Mouse (Mus musculus) heart, embryonic 10.5 days (tissue): ENCODE data around the gene Mrps16. TPM values are rescaled to one million over a fixed set of nuclear protein-coding genes. Genes with fewer than 3 reads are reported as not detected.
A peak's percentile ranks its signal among the peaks of the same experiment; 100 is the strongest.

Source experiments
- DNase-seq: peaks from one replicate; pipeline ENCODE4 v3.0.0-alpha.2; 2017; ENCODE audit warnings: low spot score
- H3K27ac ChIP-seq: fragments of 300-500 bp; sonication (generic); 2 replicates; pipeline ENCODE4 v1.5.1; 2016; ENCODE audit warnings: mild to moderate bottlenecking
- H3K27me3 ChIP-seq: fragments of 300-500 bp; sonication (generic); 2 replicates; pipeline ENCODE4 v1.6.1; 2016; ENCODE audit warnings: mild to moderate bottlenecking; ENCODE audit not compliant: poor library complexity, insufficient read depth, severe bottlenecking
- H3K36me3 ChIP-seq: fragments of 300-500 bp; sonication (generic); 2 replicates; pipeline ENCODE4 v1.6.1; 2016; ENCODE audit warnings: mild to moderate bottlenecking, moderate library complexity
- H3K4me1 ChIP-seq: fragments of 300-500 bp; sonication (generic); 2 replicates; pipeline ENCODE4 v1.6.1; 2016; ENCODE audit warnings: mild to moderate bottlenecking
- H3K4me3 ChIP-seq: fragments of 300-500 bp; sonication (generic); 2 replicates; pipeline ENCODE4 v1.5.1; 2016; ENCODE audit warnings: mild to moderate bottlenecking, moderate library complexity
- H3K9me3 ChIP-seq: fragments of 300-500 bp; sonication (generic); 2 replicates; pipeline ENCODE4 v1.6.1; 2016; ENCODE audit warnings: mild to moderate bottlenecking, moderate library complexity
- WGBS: fragments of 180-500 bp; shearing (Covaris S2); methylation state at CpG from one replicate; pipeline ENCODE4 v1.1.7; 2016; 5-methylcytosine and 5-hydroxymethylcytosine counted together
- polyA plus RNA-seq: library from polyadenylated mRNA; unstranded; fragments of >200 nt; fragmentation: Nextera tagmentation; extraction: Ambion mirVana; gene quantifications from 2 replicates; pipeline ENCODE4 v1.2.1, GENCODE M21; 2016

Mrps16 gene
- polyA plus RNA-seq, 1 experiment from 2014 or later, result 108 TPM

DNA sequence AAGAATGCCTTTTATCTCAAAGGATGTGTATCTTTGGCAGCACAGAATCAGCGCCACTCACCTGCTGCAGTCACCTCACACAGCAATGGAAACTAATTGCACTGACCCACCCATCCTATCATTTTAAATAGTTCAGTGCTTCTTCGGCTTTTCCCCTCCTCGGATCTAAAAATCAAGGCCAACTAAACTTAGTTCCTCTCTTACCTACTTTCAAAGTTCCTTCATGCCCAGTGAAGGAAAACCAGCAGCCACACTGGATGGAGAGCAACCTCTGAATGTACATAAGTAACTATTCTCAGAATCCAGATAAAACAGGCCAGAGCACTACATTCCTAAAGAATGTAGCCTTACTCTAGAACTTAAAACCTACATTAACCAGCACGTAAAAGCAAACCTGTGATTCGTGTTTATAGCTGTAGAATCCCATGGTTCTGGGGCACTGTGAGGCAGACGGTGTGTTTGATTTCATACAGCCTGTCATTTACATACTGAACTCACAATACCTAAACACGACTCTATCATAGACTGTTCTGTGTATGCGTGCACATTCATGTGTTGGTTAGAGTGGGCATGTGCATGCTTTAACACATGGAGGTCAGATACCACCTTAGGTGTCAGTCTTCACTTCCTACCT lies 3.9 kb downstream of the Mrps16 start:
- H3K36me3 ChIP-seq, result peaks cover 49% of the 10 kb centered on the region
- no peak for DNase-seq
- H3K27ac ChIP-seq, result peak overlapping the region; percentile 93; the same call in 1 of the 2 replicates
- WGBS, result 84% methylated on average over 8 of the region's 8 CpGs
- H3K4me1 ChIP-seq, result peaks cover 38% of the 10 kb centered on the region
- peak overlapping the region; percentile 82; the same call in 1 of the 2 replicates for H3K4me3 ChIP-seq
- H3K27me3 ChIP-seq, result no peaks in the 10 kb centered on the region
- H3K9me3 ChIP-seq, result no peaks in the 10 kb centered on the region

DNA sequence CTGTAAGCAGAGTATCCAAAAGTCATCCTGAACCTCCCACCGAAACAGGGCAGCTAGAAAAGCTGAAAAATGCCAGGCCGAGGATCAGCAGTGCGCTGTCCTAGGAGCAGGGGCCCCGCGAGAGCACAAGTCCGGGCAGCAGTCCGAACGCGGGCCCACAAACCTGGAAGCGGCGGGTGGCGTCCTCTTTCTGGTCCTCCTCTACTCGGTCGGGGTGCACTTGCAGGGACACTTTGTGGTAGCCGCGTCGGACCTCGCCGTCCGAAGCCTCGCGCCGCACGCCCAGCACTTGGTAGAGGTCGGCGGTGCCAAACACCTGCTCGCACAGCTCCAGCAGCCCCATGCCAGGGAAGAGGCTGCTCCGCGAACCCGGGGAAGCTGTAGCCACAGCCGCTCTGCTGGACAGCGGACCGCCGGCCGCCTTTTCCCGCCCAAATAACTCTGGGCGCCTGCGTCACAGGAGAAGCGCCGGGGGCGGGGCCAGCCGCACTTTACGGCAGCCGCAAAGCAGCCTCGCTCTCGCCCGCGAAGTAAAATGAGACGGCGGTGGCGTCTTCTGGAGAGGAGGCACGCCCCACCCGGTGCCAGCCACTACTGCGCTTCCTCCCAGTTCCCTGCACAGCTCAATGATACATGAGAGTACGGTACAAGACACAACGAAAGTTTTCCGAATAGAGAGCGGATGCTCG lies 4.8 kb downstream of the Mrps16 start, which contains the start of gene Dnajc9:
TSS of gene Dnajc9 (minus strand) at position 470 of the 689 bp plus-strand sequence.
- peak; percentile 97 for DNase-seq
- no peaks in the 10 kb centered on the region for H3K9me3 ChIP-seq
- H3K27me3 ChIP-seq, result no peaks in the 10 kb centered on the region
- peaks cover 57% of the 10 kb centered on the region for H3K36me3 ChIP-seq
- H3K27ac ChIP-seq, result peak within 1 kb of the TSS; percentile 93
- H3K4me3 ChIP-seq, result peak within 1 kb of the TSS; percentile 82
- under 1% methylated on average over 59 of the region's 59 CpGs for WGBS
- H3K4me1 ChIP-seq, result peaks cover 34% of the 10 kb centered on the region

DNA sequence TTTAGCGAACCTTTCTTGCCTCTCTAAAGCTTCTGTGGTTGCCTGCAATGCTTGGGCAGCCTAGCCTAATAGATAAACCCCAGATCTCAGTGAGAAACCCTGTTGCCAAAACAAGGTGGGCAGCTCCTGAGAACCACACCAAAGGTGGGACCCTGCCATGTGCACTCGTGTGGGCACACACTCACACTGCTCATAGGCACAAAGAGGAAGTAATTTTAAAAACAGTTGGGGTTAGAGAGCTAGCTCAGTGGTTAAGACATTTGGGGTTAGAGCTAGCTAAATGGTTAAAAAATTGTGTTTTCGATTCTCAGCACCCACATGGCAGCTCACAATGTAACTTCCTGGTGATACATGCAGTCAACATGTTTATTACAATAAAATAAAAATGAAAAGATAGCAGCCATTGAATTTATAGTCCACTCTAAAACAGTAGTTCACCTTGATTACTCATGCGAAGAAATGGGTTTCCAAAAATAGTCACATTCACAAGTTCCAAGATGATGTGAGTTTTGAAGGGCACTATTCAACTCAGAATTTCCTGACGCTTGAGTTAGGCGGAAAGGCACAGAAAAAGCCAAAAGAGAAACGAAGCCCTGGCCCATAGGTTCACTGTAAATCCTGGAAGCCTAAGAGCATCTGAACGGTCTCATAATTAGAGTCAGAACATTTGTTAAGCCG lies 13.5 kb downstream of the Mrps16 start:
- Histone ChIP-seq H3K36me3 (peaks cover 52% of the 10 kb centered on the region), H3K4me3 (no peak overlapping the region), H3K27me3 (no peaks in the 10 kb centered on the region), H3K4me1 (peaks cover 11% of the 10 kb centered on the region), H3K27ac (no peak overlapping the region), H3K9me3 (no peaks in the 10 kb centered on the region)
- DNase-seq, result no peak
- 89% methylated on average over 9 of the region's 9 CpGs for WGBS

DNA sequence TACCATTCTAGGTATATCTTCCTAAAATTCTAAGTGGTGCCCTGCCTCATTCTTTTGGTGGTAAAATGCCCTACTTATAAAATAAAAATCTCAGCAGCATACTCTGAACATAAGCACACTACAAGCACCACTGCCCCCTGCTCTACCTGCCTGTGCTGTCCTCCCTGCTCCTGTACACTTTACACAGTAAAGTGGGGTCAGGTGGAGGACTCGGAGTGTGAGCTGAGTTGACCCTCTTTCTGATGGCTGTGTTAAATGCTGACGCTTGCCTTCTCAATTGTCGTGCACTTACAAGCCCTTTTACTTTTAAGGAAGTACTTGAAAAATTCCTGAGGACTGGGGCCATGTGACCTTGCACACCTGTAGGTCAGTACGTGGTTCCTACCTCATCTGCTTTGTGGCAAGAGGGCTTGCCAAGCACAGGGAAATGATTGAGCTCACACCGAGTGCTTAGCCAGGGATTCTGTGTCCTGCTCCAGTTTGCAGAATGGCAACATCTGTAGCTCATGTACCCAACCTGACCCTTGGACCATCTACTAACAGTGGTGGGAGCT lies 14.3 kb downstream of the Mrps16 start:
- no peak overlapping the region for H3K4me3 ChIP-seq
- no peaks in the 10 kb centered on the region for H3K27me3 ChIP-seq
- no peak for DNase-seq
- peaks cover 11% of the 10 kb centered on the region for H3K4me1 ChIP-seq
- 82% methylated on average over 5 of the region's 5 CpGs for WGBS
- no peak overlapping the region for H3K27ac ChIP-seq
- H3K9me3 ChIP-seq, result no peaks in the 10 kb centered on the region
- peaks cover 48% of the 10 kb centered on the region for H3K36me3 ChIP-seq

DNA sequence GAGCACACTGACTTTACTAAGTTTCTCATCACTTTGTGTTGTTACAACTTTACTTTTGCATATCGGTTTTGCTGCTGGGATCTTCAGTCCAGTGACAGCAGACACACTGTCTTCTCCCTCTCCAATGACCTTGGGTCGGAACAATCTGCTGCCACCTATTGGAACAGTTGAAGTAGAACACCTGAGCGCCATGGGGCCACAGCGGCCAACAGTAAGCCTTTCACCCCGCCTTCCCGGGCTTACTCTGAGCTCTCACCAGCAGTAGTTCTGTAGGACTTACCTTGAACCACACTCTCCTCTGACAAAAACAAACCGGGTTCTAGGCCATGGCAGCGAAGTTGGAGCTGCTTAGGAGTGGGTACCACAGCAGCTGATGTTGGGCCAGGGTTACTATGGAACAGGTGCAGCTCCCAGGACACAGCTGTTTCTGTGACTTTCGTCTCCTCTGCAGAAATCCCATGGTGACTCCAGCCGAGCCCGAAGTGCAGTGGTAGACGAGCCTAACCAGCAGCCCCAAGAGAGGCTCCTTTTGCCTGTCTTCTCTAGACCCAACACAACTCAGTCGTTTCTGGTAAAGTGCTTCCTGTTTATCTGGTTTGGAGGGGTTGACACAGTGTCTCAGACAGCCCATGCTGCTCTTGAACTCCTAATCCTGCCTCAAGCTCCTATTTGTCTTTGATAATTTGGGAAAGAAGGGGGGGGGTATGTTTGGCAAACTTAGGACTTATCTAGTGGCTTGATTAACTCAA lies 14.9 kb downstream of the Mrps16 start:
- H3K9me3 ChIP-seq, result no peaks in the 10 kb centered on the region
- peaks cover 48% of the 10 kb centered on the region for H3K36me3 ChIP-seq
- DNase-seq, result peak; percentile 87

DNA sequence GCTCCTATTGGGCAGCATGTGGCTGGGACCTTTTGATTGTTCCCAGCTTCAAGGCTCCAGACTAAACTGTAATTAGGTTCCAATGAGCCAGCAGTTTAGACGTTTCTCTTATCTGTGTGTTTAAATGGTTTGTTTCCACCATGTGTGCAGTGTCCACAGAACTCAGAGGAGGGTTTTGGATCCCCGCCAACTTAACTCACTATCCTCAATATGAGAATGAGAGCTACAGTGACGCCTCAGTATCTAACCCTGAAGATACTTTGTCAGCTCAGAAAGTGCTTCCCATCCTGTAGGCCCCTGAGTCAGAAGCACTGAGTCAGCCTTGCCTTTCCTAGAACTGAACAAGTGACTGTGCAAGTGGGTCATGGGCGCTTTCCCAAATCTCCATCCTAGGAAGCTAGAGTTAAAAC lies 16.3 kb downstream of the Mrps16 start:
- Histone ChIP-seq H3K9me3 (no peaks in the 10 kb centered on the region), H3K27ac (no peak overlapping the region), H3K4me3 (no peak overlapping the region), H3K36me3 (peaks cover 43% of the 10 kb centered on the region), H3K27me3 (no peaks in the 10 kb centered on the region), H3K4me1 (peaks cover 11% of the 10 kb centered on the region)
- DNase-seq, result no peak
- WGBS, result 57% methylated on average over 4 of the region's 4 CpGs

More for the DNA sequence above, 14.9 kb downstream of the Mrps16 start:
- Histone ChIP-seq H3K27me3 (no peaks in the 10 kb centered on the region), H3K4me1 (peaks cover 11% of the 10 kb centered on the region), H3K4me3 (no peak overlapping the region), H3K27ac (peak overlapping the region; percentile 3; the same call in 1 of the 2 replicates)
- WGBS, result 33% methylated on average over 13 of the region's 13 CpGs

DNA sequence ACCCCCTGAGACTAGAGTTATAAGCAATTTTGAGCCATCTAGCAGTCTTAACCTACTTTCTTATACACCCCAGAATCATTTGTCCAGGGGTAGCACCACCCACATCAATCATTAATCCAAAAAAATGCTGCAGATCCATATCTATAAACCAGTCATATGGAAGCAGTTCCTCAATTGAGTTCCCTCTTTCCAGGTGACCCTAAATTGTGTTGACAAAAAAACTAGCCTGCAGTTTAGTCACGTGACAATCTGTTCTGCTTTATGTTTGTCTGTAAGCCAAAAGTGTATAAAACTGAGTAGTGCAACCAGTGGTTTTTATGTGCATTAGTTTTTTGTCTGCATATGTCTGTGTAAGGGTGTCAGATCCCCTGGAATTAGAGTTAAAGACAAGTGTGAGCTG lies 21.6 kb downstream of the Mrps16 start:
- Histone ChIP-seq H3K27me3 (no peaks in the 10 kb centered on the region), H3K4me3 (no peak overlapping the region), H3K36me3 (peaks cover 44% of the 10 kb centered on the region), H3K9me3 (no peaks in the 10 kb centered on the region), H3K27ac (no peak overlapping the region), H3K4me1 (no peaks in the 10 kb centered on the region)
- WGBS, result 87% methylated on average over 1 of the region's 1 CpGs
- no peak for DNase-seq

DNA sequence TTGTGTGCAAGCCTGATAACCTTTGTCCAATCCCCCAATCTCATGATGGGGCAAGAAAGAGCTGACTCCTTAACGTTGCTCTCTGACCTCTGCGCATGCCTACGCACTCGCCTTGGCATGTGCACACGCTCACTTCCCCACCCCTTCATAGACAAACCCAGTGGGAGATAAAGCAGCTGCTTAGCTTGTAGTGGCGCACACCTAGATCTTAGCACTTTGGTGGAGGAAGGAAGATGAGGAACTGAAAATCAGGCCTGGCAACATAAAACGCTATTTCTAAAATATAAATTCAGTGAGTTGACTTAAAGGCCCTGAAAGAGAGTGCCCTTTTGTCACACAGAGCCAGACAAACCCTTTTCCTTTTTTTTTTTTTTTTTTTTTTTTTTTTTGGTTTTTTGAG lies 22.6 kb downstream of the Mrps16 start:
- no peak overlapping the region for H3K4me3 ChIP-seq
- no peaks in the 10 kb centered on the region for H3K27me3 ChIP-seq
- 86% methylated on average over 7 of the region's 7 CpGs for WGBS
- no peaks in the 10 kb centered on the region for H3K4me1 ChIP-seq
- H3K36me3 ChIP-seq, result peaks cover 44% of the 10 kb centered on the region
- DNase-seq, result no peak
- no peak overlapping the region for H3K27ac ChIP-seq
- no peaks in the 10 kb centered on the region for H3K9me3 ChIP-seq

DNA sequence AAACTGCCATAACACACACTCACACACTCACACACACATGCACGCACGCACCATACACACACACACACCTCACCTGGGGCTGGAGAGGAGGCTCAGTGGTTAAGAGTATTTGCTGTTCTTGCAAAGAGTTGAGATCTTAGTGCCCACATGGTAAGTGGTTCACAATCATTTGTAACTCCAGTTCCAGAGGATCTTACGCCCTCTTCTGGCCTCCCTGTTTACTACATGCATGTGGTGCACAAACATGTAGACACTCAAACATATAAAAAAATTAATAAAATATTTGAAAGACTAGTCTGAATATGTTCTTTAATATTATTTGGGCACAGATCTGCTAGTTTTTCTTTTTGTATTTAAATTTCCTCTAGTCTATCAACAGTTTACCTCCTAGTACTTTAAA lies 25.2 kb downstream of the Mrps16 start:
- H3K9me3 ChIP-seq, result no peaks in the 10 kb centered on the region
- DNase-seq, result no peak
- no peak overlapping the region for H3K27ac ChIP-seq
- H3K4me1 ChIP-seq, result no peaks in the 10 kb centered on the region
- peaks cover 50% of the 10 kb centered on the region for H3K36me3 ChIP-seq
- H3K27me3 ChIP-seq, result no peaks in the 10 kb centered on the region
- WGBS, result 86% methylated on average over 3 of the region's 3 CpGs
- H3K4me3 ChIP-seq, result no peak overlapping the region

DNA sequence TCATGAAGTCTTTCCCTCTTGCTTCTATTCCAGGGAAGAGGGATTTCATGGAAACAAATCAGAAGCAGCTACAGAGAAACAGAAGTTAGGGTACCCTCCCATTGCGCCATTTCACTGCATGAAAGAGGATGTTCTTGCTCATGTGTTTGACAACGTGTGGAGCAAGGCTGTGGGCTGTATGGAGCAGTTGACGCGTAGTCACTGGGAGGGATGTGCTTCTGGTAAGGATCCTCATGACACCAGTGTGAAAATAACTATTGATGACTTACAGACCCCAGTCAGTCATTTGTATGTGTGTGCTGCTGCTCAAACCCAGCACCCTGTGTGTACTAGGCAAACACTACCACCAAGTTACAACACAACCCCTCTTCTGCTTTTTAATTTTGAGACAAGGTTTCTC lies 30.2 kb downstream of the Mrps16 start:
- no peak for DNase-seq
- H3K36me3 ChIP-seq, result peaks cover 82% of the 10 kb centered on the region
- 90% methylated on average over 4 of the region's 4 CpGs for WGBS
- no peak overlapping the region for H3K27ac ChIP-seq
- H3K4me3 ChIP-seq, result no peak overlapping the region
- H3K9me3 ChIP-seq, result no peaks in the 10 kb centered on the region
- no peaks in the 10 kb centered on the region for H3K4me1 ChIP-seq
- no peaks in the 10 kb centered on the region for H3K27me3 ChIP-seq

DNA sequence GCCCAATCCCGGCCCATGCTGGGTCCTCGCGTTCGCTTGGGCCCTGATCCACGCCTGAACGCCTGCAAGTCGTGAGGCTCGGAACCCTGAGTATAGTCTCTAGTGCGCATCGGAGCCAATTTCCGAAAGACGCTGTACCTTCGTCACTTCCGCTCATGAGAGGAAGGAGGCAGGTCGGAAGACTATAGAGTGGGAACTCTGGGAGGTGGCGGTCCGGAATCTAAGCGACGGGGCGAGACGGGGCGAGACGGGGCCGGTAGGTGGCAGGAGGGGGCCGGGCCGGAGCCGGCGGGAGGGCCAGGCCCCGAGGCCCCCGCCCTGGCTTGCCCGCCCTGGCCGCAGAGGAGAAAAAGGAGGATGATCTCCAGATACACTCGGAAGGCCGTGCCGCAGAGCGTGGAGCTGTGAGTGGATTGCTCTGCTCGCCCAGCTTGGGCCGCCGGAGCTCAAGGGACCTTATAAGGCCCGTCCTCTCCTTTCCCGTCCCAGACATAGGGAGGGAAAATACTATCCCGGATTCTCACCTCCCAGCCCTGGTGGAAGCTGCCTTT lies 45.4 kb downstream of the Mrps16 start, which contains the start of the genes Ecd and Fam149b:
TSS of gene Ecd (minus strand) at position 131 of the 551 bp plus-strand sequence.
TSS of gene Fam149b (plus strand) at position 172 of the 551 bp plus-strand sequence.
- DNase-seq, result peak; percentile 96
- no peaks in the 10 kb centered on the region for H3K27me3 ChIP-seq
- peak within 1 kb of the TSS; percentile 93 for H3K27ac ChIP-seq
- peaks cover 16% of the 10 kb centered on the region; the same call in 1 of the 2 replicates for H3K4me1 ChIP-seq
- peaks cover 40% of the 10 kb centered on the region for H3K36me3 ChIP-seq
- no peaks in the 10 kb centered on the region for H3K9me3 ChIP-seq
- under 1% methylated on average over 42 of the region's 42 CpGs for WGBS
- peak within 1 kb of the TSS; percentile 71 for H3K4me3 ChIP-seq

DNA sequence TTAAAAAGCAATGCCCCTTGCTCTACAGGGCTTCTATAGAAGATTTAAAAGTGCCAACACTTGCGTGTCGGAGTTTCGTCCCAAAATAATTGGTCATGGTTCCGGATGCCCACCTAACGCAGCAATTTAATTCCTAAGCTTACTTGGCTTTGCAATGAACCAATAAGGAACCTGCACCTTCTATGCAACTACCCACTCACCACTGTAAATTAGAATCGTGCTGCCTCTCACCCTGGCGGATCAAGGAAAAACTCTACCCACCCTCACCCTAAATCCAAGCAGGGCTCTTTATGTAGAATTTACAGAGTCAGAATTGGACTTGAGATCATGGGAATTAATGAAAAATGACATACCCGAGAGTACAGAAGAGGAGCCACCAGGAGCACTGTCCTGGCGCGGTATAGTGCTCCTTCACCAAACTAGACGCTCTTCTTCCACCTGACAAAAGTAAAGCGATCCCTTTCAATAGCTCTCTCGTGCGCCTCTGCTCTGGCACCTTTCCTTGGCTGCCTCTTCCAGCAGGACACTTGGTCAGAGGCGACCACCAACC lies 45.9 kb downstream of the Mrps16 start:
- H3K9me3 ChIP-seq, result no peaks in the 10 kb centered on the region
- peak overlapping the region; percentile 71 for H3K4me3 ChIP-seq
- 4% methylated on average over 15 of the region's 15 CpGs for WGBS
- peaks cover 16% of the 10 kb centered on the region; the same call in 1 of the 2 replicates for H3K4me1 ChIP-seq
- H3K27ac ChIP-seq, result peak overlapping the region; percentile 93
- H3K36me3 ChIP-seq, result peaks cover 40% of the 10 kb centered on the region
- H3K27me3 ChIP-seq, result no peaks in the 10 kb centered on the region
- DNase-seq, result no peak
